In genomic region chr4:41639214-41639841, GRCm38 (mm10) we compare ENCODE assay signal across 8 mouse cellular contexts. TPM values are rescaled to one million over a fixed set of nuclear protein-coding genes. Genes with fewer than 3 reads are reported as not detected.
DNase-seq lines count a peak whose midpoint lies in the region; ATAC-seq and TF ChIP-seq lines count a peak whose summit lies in the region.

No protein-coding gene starts in this region.

- H3K36me3 ChIP-seq in lung, embryonic 14.5 days (ENCODE audit: insufficient read depth) = no peaks in the 10 kb centered on the region
- H3K36me3 ChIP-seq in forebrain, embryonic 15.5 days = no peaks in the 10 kb centered on the region
- H3K36me3 ChIP-seq in liver, embryonic 15.5 days (replicated peaks) = no peaks in the 10 kb centered on the region

- peaks cover 12% of the 10 kb centered on the region; the same call in 1 of the 2 replicates for H3K4me1 ChIP-seq in lung, embryonic 14.5 days (ENCODE audit: insufficient read depth)
- peaks cover 36% of the 10 kb centered on the region for H3K4me1 ChIP-seq in forebrain, embryonic 15.5 days
- peaks cover 19% of the 10 kb centered on the region for H3K4me1 ChIP-seq in liver, embryonic 15.5 days (replicated peaks)

- DNase-seq in cerebellum, adult 18-20 months = peak; percentile 49 to 60
- no peak for DNase-seq in lung, embryonic 14.5 days
- DNase-seq in lung, postnatal 14 days = no peak
- no peak for DNase-seq in layer of hippocampus, adult 18-20 months (ENCODE audit: low spot score in 2 of 2)
- no peak for DNase-seq in thymus, postnatal 14 days

- TF ChIP-seq CTCF in lung, embryonic 14.5 days (IDR thresholded peaks at IDR 0.05; ENCODE audit: low read depth) = no peak

- H3K4me2 ChIP-seq in lung, embryonic 14.5 days = peak overlapping the region; percentile 87
- H3K4me2 ChIP-seq in forebrain, embryonic 15.5 days (replicated peaks) = peak overlapping the region; percentile 61
- H3K4me2 ChIP-seq in liver, embryonic 15.5 days = peak overlapping the region; percentile 70

- H3K9me3 ChIP-seq in lung, embryonic 14.5 days (ENCODE audit: low read depth, low read length) = no peaks in the 10 kb centered on the region
- H3K9me3 ChIP-seq in forebrain, embryonic 15.5 days = no peaks in the 10 kb centered on the region
- no peaks in the 10 kb centered on the region for H3K9me3 ChIP-seq in liver, embryonic 15.5 days (replicated peaks)

- H3K9ac ChIP-seq in lung, embryonic 14.5 days = peak overlapping the region; percentile 72
- H3K9ac ChIP-seq in forebrain, embryonic 15.5 days (replicated peaks) = peak overlapping the region; percentile 96
- H3K9ac ChIP-seq in liver, embryonic 15.5 days = peak overlapping the region; percentile 28; the same call in 1 of the 2 replicates

- peak overlapping the region; percentile 58 for H3K4me3 ChIP-seq in lung, embryonic 14.5 days (ENCODE audit: low read depth, low read length)
- peak overlapping the region; percentile 84 for H3K4me3 ChIP-seq in forebrain, embryonic 15.5 days
- peak overlapping the region; percentile 46 for H3K4me3 ChIP-seq in liver, embryonic 15.5 days (replicated peaks)

- H3K27ac ChIP-seq in lung, embryonic 14.5 days (ENCODE audit: low read depth) = peak overlapping the region; percentile 60; the same call in 1 of the 2 replicates
- H3K27ac ChIP-seq in forebrain, embryonic 15.5 days (replicated peaks) = peak overlapping the region; percentile 91
- no peak overlapping the region; the same call in 1 of the 2 replicates for H3K27ac ChIP-seq in liver, embryonic 15.5 days (replicated peaks)

- WGBS in lung, embryonic 14.5 days = 15% methylated on average over 10 of the region's 10 CpGs
- WGBS in forebrain, embryonic 15.5 days = 7% methylated on average over 10 of the region's 10 CpGs
- WGBS in liver, embryonic 15.5 days (ENCODE audit: insufficient replicate concordance) = 27% methylated on average over 10 of the region's 10 CpGs

- no peak for ATAC-seq in cerebellum, adult (ENCODE audit: insufficient number of reproducible peaks, low FRiP score, low TSS enrichment)
- ATAC-seq in lung, embryonic 14.5 days (ENCODE audit: insufficient read depth) = no peak
- ATAC-seq in forebrain, embryonic 15.5 days (replicated peaks) = peak; percentile 33; the same call in 1 of the 2 replicates
- ATAC-seq in liver, embryonic 15.5 days (ENCODE audit: insufficient read depth) = no peak

- H3K27me3 ChIP-seq in lung, embryonic 14.5 days (ENCODE audit: insufficient read depth, low read length) = no peaks in the 10 kb centered on the region; the same call in 1 of the 2 replicates
- H3K27me3 ChIP-seq in forebrain, embryonic 15.5 days = no peaks in the 10 kb centered on the region
- H3K27me3 ChIP-seq in liver, embryonic 15.5 days = peaks cover 40% of the 10 kb centered on the region

RNA-seq across cellular contexts. Expression of gene Enho, which starts 0.8 kb away (rescaled TPM):
- polyA plus RNA-seq in lung, embryonic 14.5 days (2014; fragmentation: Nextera tagmentation; extraction: Ambion mirVana) = 11.5 and 15.4 TPM in 2 replicates
- polyA plus RNA-seq in forebrain, embryonic 15.5 days (2015; fragmentation: Nextera tagmentation; extraction: Ambion mirVana) = 58.3 and 66.4 TPM in 2 replicates
- polyA plus RNA-seq in liver, embryonic 15.5 days (2015; fragmentation: Nextera tagmentation; extraction: Ambion mirVana) = 2.3 and 3.3 TPM in 2 replicates
- 10 to 100 TPM; 61.9 to 65.0 TPM for total RNA-seq in layer of hippocampus, adult 18-20 months (2021)

RNA-seq across cellular contexts. Expression of gene Cntfr, which starts 57.6 kb away (rescaled TPM):
- polyA plus RNA-seq in lung, embryonic 14.5 days (2014; fragmentation: Nextera tagmentation; extraction: Ambion mirVana) = 8.2 and 9.6 TPM in 2 replicates
- 15.8 and 16.6 TPM in 2 replicates for polyA plus RNA-seq in forebrain, embryonic 15.5 days (2015; fragmentation: Nextera tagmentation; extraction: Ambion mirVana)
- polyA plus RNA-seq in liver, embryonic 15.5 days (2015; fragmentation: Nextera tagmentation; extraction: Ambion mirVana) = 0.25 and 0.31 TPM in 2 replicates
- 100 to 1,000 TPM; 110 to 113 TPM for total RNA-seq in layer of hippocampus, adult 18-20 months (2021)

Comparison
In these comparisons a context has a peak if more than half of its experiments do, and no peak if none do; other contexts are left out.
1. DNase-seq: peak in cerebellum, adult 18-20 months (2 of 2); none in lung, embryonic 14.5 days (single experiment), lung, postnatal 14 days (single experiment), layer of hippocampus, adult 18-20 months (0 of 2) and thymus, postnatal 14 days (single experiment).
2. H3K9ac ChIP-seq: peak in every context shown above with its lines; median percentile 96 in forebrain, embryonic 15.5 days; 72 in lung, embryonic 14.5 days; 28 in liver, embryonic 15.5 days.
3. Peak in every context shown above with its lines, with median percentiles within 50 percentile points of each other: H3K4me2 ChIP-seq and H3K4me3 ChIP-seq.